Mouse (Mus musculus) liver (tissue): Measurements from ENCODE around the gene Dpagt1.
"Not testable (repeated sequence)": the region's sequence is repeated elsewhere in the genome, so short reads cannot be mapped to it uniquely, and the experiment has no call there.

Source experiments
- DNase-seq: peaks from one replicate; pipeline ENCODE4 v3.0.0-alpha.2; 2020; ENCODE audit warnings: mixed read lengths

Dpagt1 gene

DNA sequence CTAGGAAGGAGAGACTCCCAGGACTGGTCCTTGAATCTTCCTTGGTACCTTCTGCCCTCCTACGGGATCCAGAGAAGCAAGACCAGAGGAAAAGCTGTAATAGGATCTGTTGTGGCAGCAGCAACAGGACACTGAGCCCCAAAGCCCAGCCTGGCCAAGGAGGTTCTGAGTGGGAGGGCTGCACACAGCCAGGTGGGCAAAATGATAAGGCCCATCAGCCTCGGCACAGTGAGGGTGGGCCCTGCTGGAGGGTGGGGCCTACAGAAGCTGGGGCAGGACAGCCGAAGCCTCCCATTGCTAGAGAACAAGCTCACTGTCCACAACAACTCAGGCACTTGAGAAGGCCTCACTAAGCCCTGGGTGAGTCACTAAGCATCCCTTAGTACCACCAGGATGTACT is 16.4 kb downstream of the Dpagt1 start:
- peak; percentile 96 for DNase-seq

DNA sequence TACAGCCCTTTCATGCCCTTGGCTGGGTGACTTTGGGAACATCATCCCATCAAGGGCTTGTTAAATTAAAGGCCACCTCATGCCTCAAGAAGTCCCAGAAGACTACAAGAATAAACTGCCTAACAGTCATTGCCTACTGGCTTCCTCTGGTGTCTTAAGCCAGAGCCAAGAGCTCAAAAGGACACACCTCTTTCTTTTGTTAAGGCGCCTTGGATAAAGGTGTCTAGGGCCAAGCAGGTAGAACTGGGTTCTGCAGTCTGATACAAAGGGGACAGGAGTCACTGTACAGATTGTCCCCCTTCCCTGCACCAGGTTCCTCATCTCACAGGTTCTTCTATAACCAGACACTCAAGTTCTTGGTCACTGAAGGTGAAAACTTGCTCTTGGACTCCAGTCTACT is 16.8 kb downstream of the Dpagt1 start:
- DNase-seq: no peak

- peak; percentile 91 for DNase-seq
Measured at GRCm38 (mm10) chr9:44343290-44343689, 17.5 kb downstream of the Dpagt1 start.

- peak; percentile 94 for DNase-seq
Measured at GRCm38 (mm10) chr9:44343781-44344421, 18.1 kb downstream of the Dpagt1 start, which contains the start of gene Hmbs. TSS of gene Hmbs (minus strand) at chr9:44344228.

GRCm38 (mm10) chr9:44345570-44346433 is 20.0 kb downstream of the Dpagt1 start:
- DNase-seq: no peak

- DNase-seq: no peak
Measured at GRCm38 (mm10) chr9:44347166-44347565, 21.3 kb downstream of the Dpagt1 start.

DNA sequence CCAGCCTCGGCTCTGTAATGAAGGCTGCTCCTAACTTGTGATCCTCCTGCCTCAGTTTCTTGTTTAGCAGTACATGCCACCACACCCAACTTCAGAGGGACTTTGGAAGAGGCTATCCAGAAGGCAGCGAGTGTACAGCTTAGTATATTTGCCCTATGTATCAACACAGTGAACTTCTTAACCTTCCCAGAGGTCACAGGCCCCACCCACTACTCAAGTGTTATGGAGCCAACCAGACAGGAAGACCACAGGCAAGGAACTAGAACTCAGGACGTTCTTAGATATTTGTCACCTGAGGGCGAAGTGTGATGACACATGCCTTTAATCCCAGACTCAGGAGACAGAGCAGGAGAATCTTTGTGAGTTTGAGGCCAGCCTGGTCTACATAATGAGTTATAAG is 21.8 kb downstream of the Dpagt1 start:
- DNase-seq: no peak

DNA sequence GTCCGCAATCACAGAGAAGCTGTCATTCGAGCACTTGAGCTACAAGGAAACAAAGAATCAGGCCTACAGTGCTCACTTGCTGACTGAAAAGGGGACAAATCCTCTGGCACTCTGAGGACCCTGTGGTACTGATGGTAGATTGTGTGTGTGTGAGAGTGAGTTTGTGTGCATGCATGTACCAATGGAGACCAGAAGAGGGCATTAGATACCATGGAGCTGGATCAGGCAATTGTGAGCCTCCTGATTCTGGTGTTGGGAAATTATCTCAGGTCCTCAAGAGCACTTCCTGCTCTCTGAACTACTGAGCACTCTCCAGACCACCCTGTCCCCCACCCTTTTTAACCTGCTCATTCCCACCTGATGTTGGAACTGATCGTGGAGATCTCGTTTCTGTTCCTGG is 22.7 kb downstream of the Dpagt1 start:
- DNase-seq: no peak

- no peak for DNase-seq
Measured at GRCm38 (mm10) chr9:44351396-44351795, 25.6 kb downstream of the Dpagt1 start.

GRCm38 (mm10) chr9:44352337-44352736 is 26.5 kb downstream of the Dpagt1 start:
- DNase-seq: no peak

DNA sequence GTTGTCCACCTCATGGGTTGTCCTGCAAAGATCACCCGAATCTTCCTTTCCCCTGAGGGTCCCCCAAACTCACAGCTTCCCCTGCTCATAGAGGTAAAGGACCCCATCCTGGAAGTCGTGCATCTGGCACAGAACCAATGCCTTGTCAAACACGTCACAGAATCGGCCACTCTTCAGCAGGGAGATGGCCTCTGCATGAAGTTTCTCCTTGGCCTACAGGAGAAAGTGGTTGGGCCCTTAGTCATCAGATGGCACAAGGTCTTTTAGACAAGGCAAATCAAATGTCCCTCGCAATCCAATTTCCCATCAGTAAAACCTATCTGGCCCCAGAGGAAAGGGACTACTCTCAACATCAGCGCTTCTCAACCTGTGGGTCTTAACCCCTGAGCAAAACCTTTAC is 27.3 kb downstream of the Dpagt1 start:
- no peak for DNase-seq

DNA sequence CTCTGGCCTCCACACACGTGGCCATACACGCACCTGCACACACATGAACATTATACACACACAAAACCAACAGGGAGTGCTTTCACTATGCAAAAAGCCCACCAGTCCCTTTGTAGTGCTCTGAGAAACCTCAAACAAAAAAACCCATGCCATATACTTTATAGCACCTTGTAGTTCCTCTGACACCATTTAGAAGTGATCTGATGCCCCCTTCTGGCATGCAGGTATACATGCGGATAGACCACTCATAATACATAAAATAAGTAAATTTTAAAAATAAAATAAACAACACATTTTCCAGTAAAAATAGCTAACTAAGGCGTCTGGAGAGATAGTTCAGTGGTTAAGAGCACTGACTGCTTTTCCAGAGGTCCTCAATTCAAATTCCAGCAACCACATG is 31.4 kb downstream of the Dpagt1 start:
- no peak for DNase-seq

DNA sequence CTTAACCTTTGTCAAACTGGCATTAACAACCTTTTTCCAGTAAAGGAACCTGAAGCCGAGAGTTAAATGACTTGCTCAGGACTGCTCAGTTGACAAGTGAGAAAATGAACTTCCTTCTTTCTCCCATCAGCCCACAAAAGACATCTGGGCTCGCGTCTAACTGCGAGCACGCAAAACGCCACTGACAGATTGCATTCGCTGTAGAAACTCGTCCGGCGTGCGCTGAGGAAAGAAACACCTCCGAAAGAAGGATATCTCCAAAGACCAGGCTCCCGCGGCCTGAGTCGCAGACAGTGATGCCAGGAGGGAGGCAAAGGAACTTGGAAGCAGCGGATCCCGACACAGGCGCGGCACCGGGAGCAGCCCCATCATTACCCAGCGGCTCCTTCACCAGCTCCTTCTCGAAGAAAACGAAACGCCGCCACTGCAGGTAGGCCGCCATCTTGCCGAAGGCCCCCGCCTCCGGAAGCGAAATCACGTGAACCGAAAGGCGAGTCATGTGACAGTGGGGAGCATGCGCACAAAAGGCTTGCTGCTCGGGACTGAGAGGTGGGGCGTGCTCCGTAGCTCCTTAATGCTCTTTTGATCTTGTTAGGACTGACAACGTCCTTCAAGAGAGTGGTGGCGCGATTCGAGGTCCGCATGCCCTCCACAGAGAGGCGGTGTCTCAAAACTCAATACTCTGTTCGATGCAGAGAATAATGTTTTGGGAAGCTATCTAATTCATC is 35.5 kb downstream of the Dpagt1 start, which contains the start of gene Vps11:
Gene Vps11, minus strand, starts transcription at position 481 of the 728 bp plus-strand sequence.
- DNase-seq: peak; percentile 97

- DNase-seq: not testable (repeated sequence)
Measured at GRCm38 (mm10) chr9:44361931-44362330, 36.1 kb downstream of the Dpagt1 start.

DNA sequence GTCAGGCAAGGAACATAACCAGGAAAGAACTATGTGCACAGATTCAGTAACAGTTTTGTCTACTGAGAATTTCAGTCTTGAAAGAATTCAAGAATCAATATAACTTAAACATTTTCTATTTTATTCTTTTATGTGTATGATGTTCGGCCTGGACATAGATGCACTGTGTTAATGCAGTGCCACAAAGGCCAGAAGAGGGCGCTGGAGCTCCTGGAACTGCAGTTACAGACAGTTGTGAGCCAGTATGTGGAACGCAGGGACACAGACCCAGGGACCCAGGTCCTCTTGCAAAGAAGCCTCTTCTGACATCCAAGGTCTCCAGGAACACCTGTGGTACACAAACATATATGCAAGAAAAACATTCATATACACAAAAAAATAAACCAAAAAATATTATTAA is 38.7 kb downstream of the Dpagt1 start:
- peak; percentile 52 for DNase-seq

GRCm38 (mm10) chr9:44373386-44373785 is 47.6 kb downstream of the Dpagt1 start:
- no peak for DNase-seq

- no peak for DNase-seq
Measured at GRCm38 (mm10) chr9:44376141-44376540, 50.3 kb downstream of the Dpagt1 start.

- DNase-seq: not testable (repeated sequence)
Measured at GRCm38 (mm10) chr9:44377335-44377734, 51.5 kb downstream of the Dpagt1 start.

- DNase-seq: no peak
Measured at GRCm38 (mm10) chr9:44378153-44378730, 52.4 kb downstream of the Dpagt1 start.

- DNase-seq: peak; percentile 100
Measured at GRCm38 (mm10) chr9:44379054-44379834, 53.4 kb downstream of the Dpagt1 start, which contains the start of gene Hyou1. TSS of gene Hyou1 (plus strand) at chr9:44379490.

GRCm38 (mm10) chr9:44379862-44380261 is 54.0 kb downstream of the Dpagt1 start:
- no peak for DNase-seq
